In the genomic region with DNA sequence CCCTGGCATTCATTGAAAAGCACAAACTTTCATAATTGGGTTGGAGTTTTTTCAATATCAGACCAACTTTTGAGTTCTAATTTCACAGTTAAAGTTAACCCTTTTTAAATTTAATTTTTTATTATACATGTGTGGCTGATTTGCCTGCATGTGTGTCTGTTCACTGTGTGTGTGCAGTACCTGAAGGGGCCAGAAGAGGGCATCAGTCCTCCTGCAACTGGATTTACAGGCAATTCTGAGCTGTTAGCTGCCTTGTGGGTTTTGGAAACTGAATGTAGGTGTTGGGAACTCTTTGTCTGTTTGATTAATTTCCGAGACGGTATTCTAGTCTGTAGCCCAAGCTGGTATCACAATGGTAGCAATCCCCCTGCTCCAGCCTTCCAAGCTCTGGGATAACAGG, we compare ENCODE assay signal across 15 mouse cellular contexts. TPM values are rescaled to one million over a fixed set of nuclear protein-coding genes. Genes with fewer than 3 reads are reported as not detected.
DNase-seq lines count a peak whose midpoint lies in the region; ATAC-seq and TF ChIP-seq lines count a peak whose summit lies in the region.
"Had no signal": no experiment of that assay in that cellular context is flagged by ENCODE, and none has a peak within 500 bp of the region (broad histone marks: within the 10 kb centered on the region; RNA-seq: fewer than 3 reads in every experiment).

No protein-coding gene starts in this region.

- WGBS in kidney, postnatal 0 days: 97% methylated on average over 2 of the region's 2 CpGs
- 93% methylated on average over 2 of the region's 2 CpGs for WGBS in midbrain, embryonic 11.5 days
- 100% methylated on average over 2 of the region's 2 CpGs for WGBS in midbrain, embryonic 14.5 days

- no peaks in the 10 kb centered on the region for H3K27me3 ChIP-seq in kidney, postnatal 0 days (ENCODE audit: insufficient read depth, low read length)
- no peaks in the 10 kb centered on the region for H3K27me3 ChIP-seq in midbrain, embryonic 11.5 days (ENCODE audit: control insufficient read depth, insufficient read depth, low read length)
- H3K27me3 ChIP-seq in midbrain, embryonic 14.5 days (ENCODE audit: control insufficient read depth, insufficient read depth, low read length): no peaks in the 10 kb centered on the region
- no peaks in the 10 kb centered on the region for H3K27me3 ChIP-seq in Patski
- no peaks in the 10 kb centered on the region for H3K27me3 ChIP-seq in splenic B cell, adult 2 months (ENCODE audit: control insufficient read depth, insufficient read depth, low read length, poor library complexity, severe bottlenecking)
- H3K27me3 ChIP-seq: heart, embryonic 15.5 days; hindbrain, embryonic 12.5 days had no signal

- H3K4me1 ChIP-seq in kidney, postnatal 0 days (replicated peaks; ENCODE audit: insufficient read depth, low read length): peaks cover 6% of the 10 kb centered on the region
- no peaks in the 10 kb centered on the region for H3K4me1 ChIP-seq in midbrain, embryonic 11.5 days (ENCODE audit: control insufficient read depth, insufficient read depth, low read length)
- 0 out of 2 replicates have a peak, but pooled peaks cover 6% of the 10 kb centered on the region for H3K4me1 ChIP-seq in midbrain, embryonic 14.5 days (ENCODE audit: control insufficient read depth, insufficient read depth, low read length)

- CTCF ChIA-PET in Patski (lab: Charles Lee): no interaction called here

- no peak for DNase-seq in kidney, postnatal 0 days (ENCODE audit: low spot score)
- no peak for DNase-seq in kidney, postnatal 4 days
- DNase-seq in midbrain, embryonic 11.5 days (ENCODE audit: low spot score, missing footprints): peak; percentile 65
- no peak for DNase-seq in midbrain, embryonic 14.5 days
- no peak for DNase-seq in Patski (ENCODE audit: low read depth, low spot score)
- DNase-seq in splenic B cell, adult 2 months (ENCODE audit: low read depth, low spot score): peak; percentile 12
- DNase-seq in urinary bladder, postnatal 25 days (ENCODE audit: low spot score): no peak
- DNase-seq: adrenal gland, adult 8-10 months; cerebellum, adult 2 months; kidney, adult 18-20 months; kidney, postnatal 25 days; left cerebral cortex, postnatal 4 days had no signal

- no peaks in the 10 kb centered on the region for H3K36me3 ChIP-seq in kidney, postnatal 0 days (ENCODE audit: insufficient read depth, low read length)
- no peaks in the 10 kb centered on the region for H3K36me3 ChIP-seq in midbrain, embryonic 11.5 days (ENCODE audit: control insufficient read depth, insufficient read depth, low read length)
- no peaks in the 10 kb centered on the region for H3K36me3 ChIP-seq in midbrain, embryonic 14.5 days (ENCODE audit: control insufficient read depth, insufficient read depth, low read length)
- no peaks in the 10 kb centered on the region for H3K36me3 ChIP-seq in splenic B cell, adult 2 months (ENCODE audit: control insufficient read depth, insufficient read depth, low read length, poor library complexity, severe bottlenecking)
- H3K36me3 ChIP-seq: embryonic facial prominence, embryonic 15.5 days; heart, embryonic 15.5 days; hindbrain, embryonic 12.5 days had no signal

- in situ Hi-C loops in Patski (cut with MboI; ENCODE audit: low pct_unique_long_range_greater_than_20kb): loop anchor here (10.0 kb wide), 1 partner anchor 366 kb away; no protein-coding TSS in a partner anchor

- no peak overlapping the region for H3K4me2 ChIP-seq in kidney, postnatal 0 days (ENCODE audit: low read length)
- no peak overlapping the region for H3K4me2 ChIP-seq in midbrain, embryonic 11.5 days
- H3K4me2 ChIP-seq in midbrain, embryonic 14.5 days (ENCODE audit: low read length): no peak overlapping the region
- H3K4me2 ChIP-seq: embryonic facial prominence, embryonic 15.5 days; heart, embryonic 15.5 days; hindbrain, embryonic 12.5 days had no signal

- no peak overlapping the region for H3K27ac ChIP-seq in kidney, postnatal 0 days
- H3K27ac ChIP-seq in midbrain, embryonic 11.5 days (ENCODE audit: low read depth, low read length): no peak overlapping the region
- no peak overlapping the region for H3K27ac ChIP-seq in midbrain, embryonic 14.5 days (replicated peaks; ENCODE audit: low read depth, low read length)
- H3K27ac ChIP-seq: hindbrain, embryonic 12.5 days had no signal

- TF ChIP-seq CTCF in kidney, postnatal 0 days (IDR thresholded peaks at IDR 0.05; ENCODE audit: low read depth): peak; percentile 52
- TF ChIP-seq CTCF in Patski (IDR thresholded peaks at IDR 0.05): peak; percentile 57

- H3K4me3 ChIP-seq in kidney, postnatal 0 days (replicated peaks; ENCODE audit: low read depth, low read length): no peak overlapping the region
- H3K4me3 ChIP-seq in midbrain, embryonic 11.5 days (ENCODE audit: low read depth, low read length): no peak overlapping the region
- H3K4me3 ChIP-seq in midbrain, embryonic 14.5 days (replicated peaks; ENCODE audit: low read depth, low read length): no peak overlapping the region
- H3K4me3 ChIP-seq: embryonic facial prominence, embryonic 15.5 days; heart, embryonic 15.5 days; hindbrain, embryonic 12.5 days had no signal

- no peak for ATAC-seq in kidney, postnatal 0 days (replicated peaks; ENCODE audit: low FRiP score, low read depth)
- no peak for ATAC-seq in midbrain, embryonic 11.5 days (ENCODE audit: low FRiP score)
- ATAC-seq in midbrain, embryonic 14.5 days (ENCODE audit: low FRiP score, low TSS enrichment): no peak
- no peak for ATAC-seq in Patski

- POLR2A ChIA-PET in Patski (lab: Charles Lee): no interaction called here

- H3K9me3 ChIP-seq in kidney, postnatal 0 days (replicated peaks; ENCODE audit: low read length): no peaks in the 10 kb centered on the region
- H3K9me3 ChIP-seq in midbrain, embryonic 11.5 days (ENCODE audit: control insufficient read depth, low read length): no peaks in the 10 kb centered on the region; the same call in 1 of the 2 replicates
- H3K9me3 ChIP-seq in midbrain, embryonic 14.5 days (ENCODE audit: control insufficient read depth, low read length): peaks cover 5% of the 10 kb centered on the region; the same call in 1 of the 2 replicates
- H3K9me3 ChIP-seq: embryonic facial prominence, embryonic 15.5 days; heart, embryonic 15.5 days had no signal

- H3K9ac ChIP-seq in kidney, postnatal 0 days (ENCODE audit: low read depth, low read length): no peak overlapping the region
- no peak overlapping the region for H3K9ac ChIP-seq in midbrain, embryonic 11.5 days (ENCODE audit: low read length)
- no peak overlapping the region for H3K9ac ChIP-seq in midbrain, embryonic 14.5 days (replicated peaks; ENCODE audit: low read length)
- H3K9ac ChIP-seq: embryonic facial prominence, embryonic 15.5 days; heart, embryonic 15.5 days; hindbrain, embryonic 12.5 days had no signal

RNA-seq across cellular contexts. Expression of gene Clic5, which starts 52.4 kb away (rescaled TPM):
- polyA plus RNA-seq in kidney, postnatal 0 days (2015; fragmentation: Nextera tagmentation; extraction: Ambion mirVana): 9.8 and 10.4 TPM in 2 replicates
- 0.98 and 1.1 TPM in 2 replicates for polyA plus RNA-seq in midbrain, embryonic 11.5 days (2014; fragmentation: Nextera tagmentation; extraction: Ambion mirVana)
- 0.28 and 0.71 TPM in 2 replicates for polyA plus RNA-seq in midbrain, embryonic 14.5 days (2014; fragmentation: Nextera tagmentation; extraction: Ambion mirVana)
- polyA plus RNA-seq in Patski (2021): 0.22 TPM

Comparison
In these comparisons a context has a peak if more than half of its experiments do, and no peak if none do; other contexts are left out.
1. DNase-seq: peak in midbrain, embryonic 11.5 days (single experiment) and splenic B cell, adult 2 months (single experiment); none in kidney, postnatal 0 days (single experiment), kidney, postnatal 4 days (0 of 2), midbrain, embryonic 14.5 days (single experiment), Patski (single experiment) and urinary bladder, postnatal 25 days (single experiment).